Mouse (Mus musculus) heart, adult 2 months (tissue): ENCODE results near the gene Ssc4d. TPM values are rescaled to one million over a fixed set of nuclear protein-coding genes. Genes with fewer than 3 reads are reported as not detected.

Experiments
- DNase-seq, 2 experiments: peaks; one replicate each; pipeline ENCODE4 v3.0.0; 2021
- H3K27ac ChIP-seq: fragments of 200-600 bp; 2 replicates; pipeline ENCODE4 v1.8.1; 2022
- H3K27me3 ChIP-seq: fragments of 200-500 bp; 2 replicates; pipeline ENCODE4 v1.6.1; 2012; ENCODE audit warnings: mild to moderate bottlenecking, low read length, inconsistent platforms, mixed read lengths; ENCODE audit not compliant: control insufficient read depth, insufficient read depth
- H3K36me3 ChIP-seq: fragments of 200-500 bp; 2 replicates; pipeline ENCODE4 v1.6.1; 2012; ENCODE audit warnings: low read length, inconsistent platforms; ENCODE audit not compliant: control insufficient read depth, insufficient read depth
- H3K4me1 ChIP-seq: fragments of 200-500 bp; 2 replicates; pipeline ENCODE4 v1.6.1; 2011; ENCODE audit warnings: low read length; ENCODE audit not compliant: control insufficient read depth, insufficient read depth
- H3K4me3 ChIP-seq: fragments of 200-600 bp; 2 replicates; pipeline ENCODE4 v1.8.1; 2022
- H3K79me2 ChIP-seq: fragments of 200-500 bp; replicated peaks from 2 replicates; pipeline ENCODE4 v1.6.1; 2012; ENCODE audit warnings: mild to moderate bottlenecking, inconsistent platforms, low read length, moderate library complexity, mixed read lengths; ENCODE audit not compliant: control insufficient read depth, insufficient read depth
- H3K9ac ChIP-seq: fragments of 200-500 bp; 2 replicates; pipeline ENCODE4 v1.6.1; 2012; ENCODE audit warnings: low read depth, mild to moderate bottlenecking, control low read depth, inconsistent platforms, low read length, mixed read lengths
- CTCF ChIP-seq: fragments of 200-600 bp; IDR thresholded peaks from 2 replicates; pipeline ENCODE4 v1.8.1; 2022; ENCODE audit warnings: antibody characterized with exemption, mild to moderate bottlenecking, moderate library complexity
- EP300 ChIP-seq: fragments of 200-500 bp; IDR thresholded peaks from 2 replicates; pipeline ENCODE4 v1.6.1; 2011; ENCODE audit warnings: low read depth, low read length, control low read depth; ENCODE audit not compliant: insufficient read depth
- POLR2A ChIP-seq: fragments of 200-500 bp; IDR thresholded peaks from 2 replicates; pipeline ENCODE4 v1.6.1; 2011; ENCODE audit warnings: mild to moderate bottlenecking, low read depth, low read length, control low read depth; ENCODE audit not compliant: insufficient read depth
- WGBS: fragments of 180-500 bp; shearing (Covaris S2); methylation state at CpG from one replicate; pipeline ENCODE4 v1.1.7; 2018; 5-methylcytosine and 5-hydroxymethylcytosine counted together
- intact Hi-C: fragments of 180-260 bp; cut with DNase I; formaldehyde crosslinking; loops from one replicate; pipeline ENCODE4 v1.15.1; 2025
- polyA plus RNA-seq: library from polyadenylated mRNA; depleted of rRNA; stranded (reverse); fragments of >200 nt; gene quantifications from 2 replicates; pipeline ENCODE4 v1.2.3, GENCODE M21; 2012
- total RNA-seq, 2 experiments: library from RNA; stranded (reverse); gene quantifications; 2 replicates each; pipeline ENCODE4 v1.2.3; 2021

Ssc4d gene
- total and polyA plus RNA-seq, 3 experiments = 0.09 to 1.0 (median 0.21) TPM

- Histone ChIP-seq H3K27ac (peak overlapping the region; percentile 97), H3K4me3 (peak overlapping the region; percentile 41), H3K9ac (peak overlapping the region; percentile 9), H3K4me1 (peaks cover 8% of the 10 kb centered on the region), H3K36me3 (peaks cover under 1% of the 10 kb centered on the region; the same call in 1 of the 2 replicates), H3K27me3 (no peaks in the 10 kb centered on the region), H3K79me2 (no peaks in the 10 kb centered on the region)
- WGBS = under 1% methylated on average over 11 of the region's 11 CpGs
- TF ChIP-seq CTCF = no peak; the same call in 1 of the 2 replicates
- peak; percentile 81 for TF ChIP-seq POLR2A
- no peak for DNase-seq
- intact Hi-C loops = no loop called here
These were observed 12.2 kb downstream of the Ssc4d start for GRCm38 (mm10) chr5:135962125-135962491.

GRCm38 (mm10) chr5:135960909-135961635 is 13.3 kb downstream of the Ssc4d start:
- intact Hi-C loops = no loop called here
- Histone ChIP-seq H3K4me3 (no peak overlapping the region), H3K27ac (peak overlapping the region; percentile 97), H3K36me3 (peaks cover 2% of the 10 kb centered on the region; the same call in 1 of the 2 replicates), H3K9ac (no peak overlapping the region), H3K4me1 (peaks cover 11% of the 10 kb centered on the region), H3K79me2 (no peaks in the 10 kb centered on the region), H3K27me3 (no peaks in the 10 kb centered on the region)
- no peak for TF ChIP-seq EP300
- no peak for TF ChIP-seq POLR2A
- no peak for TF ChIP-seq CTCF
- no peak for DNase-seq
- 97% methylated on average over 15 of the region's 15 CpGs for WGBS

- Histone ChIP-seq H3K9ac (no peak overlapping the region), H3K79me2 (no peaks in the 10 kb centered on the region), H3K27me3 (no peaks in the 10 kb centered on the region), H3K4me3 (no peak overlapping the region), H3K27ac (no peak overlapping the region), H3K4me1 (peaks cover 11% of the 10 kb centered on the region), H3K36me3 (peaks cover 2% of the 10 kb centered on the region; the same call in 1 of the 2 replicates)
- TF ChIP-seq EP300 (no peak), CTCF (no peak), POLR2A (no peak)
- no peak for DNase-seq
- 82% methylated on average over 7 of the region's 7 CpGs for WGBS
- intact Hi-C loops = no loop called here
These were observed 14.4 kb downstream of the Ssc4d start for GRCm38 (mm10) chr5:135959911-135960310.

GRCm38 (mm10) chr5:135958367-135958766 is 16.0 kb downstream of the Ssc4d start:
- Histone ChIP-seq H3K9ac (no peak overlapping the region), H3K79me2 (no peaks in the 10 kb centered on the region)
- intact Hi-C loops = no loop called here

GRCm38 (mm10) chr5:135957207-135957974 is 16.9 kb downstream of the Ssc4d start:
- intact Hi-C loops = loop anchor here (1.0 kb wide), 1 partner anchor 69 kb away; no protein-coding TSS in a partner anchor
- peaks cover 11% of the 10 kb centered on the region for H3K4me1 ChIP-seq
- H3K79me2 ChIP-seq = no peaks in the 10 kb centered on the region
- peak overlapping the region; percentile 70 for H3K9ac ChIP-seq
- H3K36me3 ChIP-seq = peaks cover 2% of the 10 kb centered on the region; the same call in 1 of the 2 replicates
- peak overlapping the region; percentile 43 for H3K4me3 ChIP-seq
- TF ChIP-seq EP300 (peak; percentile 55; the same call in 1 of the 2 replicates), POLR2A (peak; percentile 92), CTCF (no peak)
- WGBS = 7% methylated on average over 28 of the region's 28 CpGs
- no peaks in the 10 kb centered on the region for H3K27me3 ChIP-seq
- DNase-seq = peak; percentile 90 to 97
- H3K27ac ChIP-seq = peak overlapping the region; percentile 95

More at GRCm38 (mm10) chr5:135958367-135958766, 16.0 kb downstream of the Ssc4d start:
- Histone ChIP-seq H3K27me3 (no peaks in the 10 kb centered on the region), H3K4me1 (peaks cover 11% of the 10 kb centered on the region), H3K4me3 (no peak overlapping the region), H3K27ac (peak overlapping the region; percentile 88), H3K36me3 (peaks cover 2% of the 10 kb centered on the region; the same call in 1 of the 2 replicates)
- WGBS = 93% methylated on average over 4 of the region's 4 CpGs
- no peak for DNase-seq
- TF ChIP-seq EP300 (no peak), POLR2A (no peak), CTCF (no peak)
